8 mouse cellular contexts compared by ENCODE assay signal in genomic region chr11:5999832-6000771, GRCm38 (mm10). TPM values are rescaled to one million over a fixed set of nuclear protein-coding genes. Genes with fewer than 3 reads are reported as not detected.
A peak's percentile ranks its signal among the peaks of the same experiment; 100 is the strongest.
DNase-seq lines count a peak whose midpoint lies in the region; ATAC-seq lines count a peak whose summit lies in the region.

No protein-coding gene starts in this region.

- intact Hi-C loops in left cerebral cortex, postnatal 4 days (cut with DNase I), result no loop called here

- peak overlapping the region; percentile 44; the same call in 1 of the 2 replicates for H3K9ac ChIP-seq in embryonic facial prominence, embryonic 13.5 days

- WGBS in embryonic facial prominence, embryonic 13.5 days, result 14% methylated on average over 8 of the region's 8 CpGs
- 25% methylated on average over 8 of the region's 8 CpGs for WGBS in midbrain, embryonic 10.5 days

- H3K27me3 ChIP-seq in embryonic facial prominence, embryonic 13.5 days, result peaks cover 14% of the 10 kb centered on the region
- H3K27me3 ChIP-seq in midbrain, embryonic 10.5 days (ENCODE audit: low read depth, poor library complexity, severe bottlenecking), result peaks cover 22% of the 10 kb centered on the region

- peak overlapping the region; percentile 7; the same call in 1 of the 2 replicates for H3K4me2 ChIP-seq in embryonic facial prominence, embryonic 13.5 days

- H3K4me3 ChIP-seq in embryonic facial prominence, embryonic 13.5 days, result no peak overlapping the region
- H3K4me3 ChIP-seq in midbrain, embryonic 10.5 days, result peak overlapping the region; percentile 14; the same call in 1 of the 2 replicates

- H3K9me3 ChIP-seq in embryonic facial prominence, embryonic 13.5 days, result no peaks in the 10 kb centered on the region
- H3K9me3 ChIP-seq in midbrain, embryonic 10.5 days (replicated peaks), result no peaks in the 10 kb centered on the region

- H3K27ac ChIP-seq in embryonic facial prominence, embryonic 13.5 days, result peak overlapping the region; percentile 60
- H3K27ac ChIP-seq in midbrain, embryonic 10.5 days (replicated peaks), result peak overlapping the region; percentile 83

- DNase-seq in urinary bladder, postnatal 14 days (ENCODE audit: low spot score), result peak; percentile 65
- DNase-seq in urinary bladder, postnatal 10 days (ENCODE audit: low spot score), result no peak
- peak; percentile 90 for DNase-seq in heart, adult 8-10 months (ENCODE audit: low spot score)
- DNase-seq in kidney, adult 18-20 months, result peak; percentile 72
- DNase-seq in left cerebral cortex, postnatal 4 days, result peak; percentile 89
- DNase-seq in midbrain, embryonic 10.5 days (ENCODE audit: low spot score), result peak; percentile 75
- peak; percentile 83 for DNase-seq in right cerebral cortex, postnatal 25 days

- no peaks in the 10 kb centered on the region for H3K36me3 ChIP-seq in embryonic facial prominence, embryonic 13.5 days
- no peaks in the 10 kb centered on the region for H3K36me3 ChIP-seq in midbrain, embryonic 10.5 days

- peaks cover 20% of the 10 kb centered on the region for H3K4me1 ChIP-seq in embryonic facial prominence, embryonic 13.5 days
- H3K4me1 ChIP-seq in midbrain, embryonic 10.5 days, result peaks cover 22% of the 10 kb centered on the region

- ATAC-seq in embryonic facial prominence, embryonic 13.5 days (ENCODE audit: insufficient number of reproducible peaks, insufficient read depth, low FRiP score, low TSS enrichment, low read depth), result peak; percentile 57; the same call in 1 of the 2 replicates

RNA-seq across cellular contexts. Expression of gene Ykt6, which starts 44.6 kb away (rescaled TPM):
- 58.7 and 66.0 TPM in 2 replicates for polyA plus RNA-seq in embryonic facial prominence, embryonic 13.5 days (2015; fragmentation: Nextera tagmentation; extraction: Ambion mirVana)
- 10 to 100 TPM; 54.8 to 67.3 (median 62.1) TPM for total RNA-seq in heart, adult 8-10 months (2022)
- 100 to 1,000 TPM; 202 to 213 TPM for total RNA-seq in left cerebral cortex, postnatal 4 days (2021)
- 54.5 and 60.4 TPM in 2 replicates for polyA plus RNA-seq in midbrain, embryonic 10.5 days (2016; fragmentation: Nextera tagmentation; extraction: Ambion mirVana)

RNA-seq across cellular contexts. Expression of gene Gck, which starts 50.2 kb away (rescaled TPM):
- polyA plus RNA-seq in embryonic facial prominence, embryonic 13.5 days (2015; fragmentation: Nextera tagmentation; extraction: Ambion mirVana), result 2.1 and 2.4 TPM in 2 replicates
- total RNA-seq in heart, adult 8-10 months (2022), result 10 to 100 TPM; 15.2 to 30.8 (median 18.1) TPM
- total RNA-seq in left cerebral cortex, postnatal 4 days (2021), result 1 to 10 TPM; 3.9 to 4.0 TPM
- polyA plus RNA-seq in midbrain, embryonic 10.5 days (2016; fragmentation: Nextera tagmentation; extraction: Ambion mirVana), result 2.5 and 2.9 TPM in 2 replicates
